Mouse (Mus musculus) kidney, postnatal 0 days (tissue): ENCODE measurements around the gene E330017A01Rik. TPM values are rescaled to one million over a fixed set of nuclear protein-coding genes. Genes with fewer than 3 reads are reported as not detected.

Experiments used
- ATAC-seq: fragments of 200-750 bp; cut with Nextera tagmentation; replicated peaks from 2 replicates; pipeline ENCODE4 v1.8.0; 2017; ENCODE audit warnings: low read depth, moderate number of reproducible peaks, moderate TSS enrichment, moderate library complexity; ENCODE audit not compliant: low FRiP score
- DNase-seq: peaks from one replicate; pipeline ENCODE4 v3.0.0-alpha.2; 2016; ENCODE audit warnings: low spot score
- H3K27ac ChIP-seq: fragments of 300-500 bp; sonication (generic); 2 replicates; pipeline ENCODE4 v1.5.1; 2014; ENCODE audit warnings: mild to moderate bottlenecking
- H3K27me3 ChIP-seq: fragments of 300-500 bp; sonication (generic); 2 replicates; pipeline ENCODE4 v1.6.1; 2014; ENCODE audit warnings: low read length, mixed read lengths; ENCODE audit not compliant: insufficient read depth
- H3K36me3 ChIP-seq: fragments of 300-500 bp; sonication (generic); 2 replicates; pipeline ENCODE4 v1.6.1; 2014; ENCODE audit warnings: low read length, mixed read lengths; ENCODE audit not compliant: insufficient read depth
- H3K4me1 ChIP-seq: fragments of 300-500 bp; sonication (generic); replicated peaks from 2 replicates; pipeline ENCODE4 v1.6.1; 2014; ENCODE audit warnings: antibody characterized with exemption, low read length, mixed read lengths; ENCODE audit not compliant: insufficient read depth
- H3K4me2 ChIP-seq: fragments of 300-500 bp; sonication (generic); 2 replicates; pipeline ENCODE4 v1.6.1; 2014; ENCODE audit warnings: mild to moderate bottlenecking, low read length, moderate library complexity, mixed read lengths
- H3K4me3 ChIP-seq: fragments of 300-500 bp; sonication (generic); replicated peaks from 2 replicates; pipeline ENCODE4 v1.5.1; 2014; ENCODE audit warnings: low read depth, low read length
- H3K9ac ChIP-seq: fragments of 300-500 bp; sonication (generic); 2 replicates; pipeline ENCODE4 v1.6.1; 2014; ENCODE audit warnings: low read depth, low read length
- H3K9me3 ChIP-seq: fragments of 300-500 bp; sonication (generic); replicated peaks from 2 replicates; pipeline ENCODE4 v1.6.1; 2016; ENCODE audit warnings: low read length, inconsistent platforms, mixed read lengths
- CTCF ChIP-seq: IDR thresholded peaks from 2 replicates; pipeline ENCODE4 v1.5.1; 2016; ENCODE audit warnings: antibody characterized with exemption, low read depth, mild to moderate bottlenecking, moderate library complexity
- WGBS: fragments of 180-500 bp; shearing (Covaris S2); extraction: QIAGEN DNeasy Blood & Tissue Kit; methylation state at CpG from one replicate; pipeline ENCODE4 v1.1.7; 2014; 5-methylcytosine and 5-hydroxymethylcytosine counted together
- polyA plus RNA-seq: library from polyadenylated mRNA; unstranded; fragments of >200 nt; fragmentation: Nextera tagmentation; extraction: Ambion mirVana; gene quantifications from 2 replicates; pipeline ENCODE4 v1.2.1, GENCODE M21; 2015

Gene E330017A01Rik
- polyA plus RNA-seq, 1 experiment from 2014 or later: not detected

DNA sequence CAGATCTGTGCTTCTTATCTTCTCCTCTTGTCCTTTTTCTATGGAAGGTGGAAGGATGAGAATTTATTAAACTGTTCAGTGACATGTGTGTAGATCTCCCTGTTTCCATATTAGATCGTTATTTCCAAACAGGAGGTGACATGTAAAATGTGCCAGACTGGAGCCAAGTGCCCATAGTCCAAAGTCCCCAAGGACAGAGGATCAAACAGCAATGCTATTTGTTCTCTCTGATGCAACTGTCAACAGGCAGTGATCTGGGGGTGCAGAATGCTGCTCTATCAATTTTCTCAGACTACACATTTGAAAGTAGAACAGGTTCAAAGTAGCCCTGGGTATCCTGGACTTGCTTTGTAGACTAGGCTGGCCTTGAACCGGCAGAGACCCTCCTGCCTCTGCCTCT, 25.3 kb upstream of the E330017A01Rik start:
- DNase-seq (no peak), ATAC-seq (no peak)
- WGBS: 89% methylated on average over 2 of the region's 2 CpGs

DNA sequence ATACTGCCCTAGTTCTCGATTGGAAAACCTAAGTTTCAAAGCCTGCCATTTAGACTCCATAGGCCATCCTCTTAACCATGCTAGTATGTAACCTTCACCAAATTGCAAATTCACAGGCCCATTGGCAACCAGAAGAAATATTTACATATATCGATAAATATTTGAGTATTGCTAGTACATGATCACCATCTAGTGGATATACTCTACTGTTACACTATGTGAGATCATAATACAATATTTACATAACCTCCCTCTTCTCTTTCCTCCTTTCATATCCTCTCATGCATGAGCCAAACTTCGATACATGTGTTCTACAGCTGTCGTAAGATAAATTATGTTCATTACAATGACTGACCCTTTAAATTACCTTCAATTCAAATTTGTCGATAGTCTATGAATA, 24.5 kb upstream of the E330017A01Rik start:
- peak; percentile 76 for DNase-seq
- no peak for ATAC-seq
- no peak overlapping the region for H3K4me3 ChIP-seq
- no peaks in the 10 kb centered on the region for H3K36me3 ChIP-seq
- WGBS: 53% methylated on average over 5 of the region's 5 CpGs
- no peak overlapping the region for H3K9ac ChIP-seq
- no peak overlapping the region for H3K4me2 ChIP-seq
- no peaks in the 10 kb centered on the region for H3K27me3 ChIP-seq
- no peak overlapping the region for H3K27ac ChIP-seq
- no peaks in the 10 kb centered on the region for H3K9me3 ChIP-seq
- TF ChIP-seq CTCF: peak; percentile 73
- H3K4me1 ChIP-seq: no peaks in the 10 kb centered on the region

More for the DNA sequence above, 25.3 kb upstream of the E330017A01Rik start:
- H3K4me3 ChIP-seq: no peak overlapping the region
- no peak overlapping the region for H3K9ac ChIP-seq
- H3K27ac ChIP-seq: no peak overlapping the region
- H3K36me3 ChIP-seq: no peaks in the 10 kb centered on the region
- H3K4me1 ChIP-seq: no peaks in the 10 kb centered on the region
- no peak overlapping the region for H3K4me2 ChIP-seq
- no peaks in the 10 kb centered on the region for H3K27me3 ChIP-seq
- H3K9me3 ChIP-seq: no peaks in the 10 kb centered on the region
- no peak for TF ChIP-seq CTCF

DNA sequence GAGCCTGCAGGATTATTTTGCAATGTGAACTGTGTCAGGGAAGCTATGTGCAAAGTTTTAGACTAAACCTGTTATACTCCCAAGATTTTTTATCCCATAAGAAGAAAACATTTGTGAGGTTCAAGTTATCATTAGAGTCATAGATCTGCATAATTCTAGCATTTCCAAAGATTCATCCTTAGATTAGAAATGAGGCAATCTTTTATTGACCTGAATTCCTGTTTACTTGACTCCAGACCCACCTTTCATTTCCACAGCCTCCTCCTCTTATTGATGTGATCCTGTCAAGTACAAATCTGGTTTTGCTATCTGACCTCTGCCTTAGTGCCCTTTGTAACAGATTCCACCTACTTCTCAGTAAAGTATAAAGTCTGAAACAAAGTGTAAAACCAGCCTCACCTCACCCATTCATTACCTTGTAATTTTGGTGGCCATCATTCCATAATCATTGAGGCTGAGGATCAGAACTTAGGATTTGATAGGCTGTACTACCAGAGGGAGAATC, 23.8 kb upstream of the E330017A01Rik start:
- Histone ChIP-seq H3K4me3 (no peak overlapping the region), H3K27me3 (no peaks in the 10 kb centered on the region), H3K4me1 (no peaks in the 10 kb centered on the region), H3K9ac (no peak overlapping the region), H3K4me2 (no peak overlapping the region), H3K27ac (no peak overlapping the region), H3K36me3 (no peaks in the 10 kb centered on the region), H3K9me3 (no peaks in the 10 kb centered on the region)
- no peak for TF ChIP-seq CTCF
- no peak for ATAC-seq
- DNase-seq: no peak

DNA sequence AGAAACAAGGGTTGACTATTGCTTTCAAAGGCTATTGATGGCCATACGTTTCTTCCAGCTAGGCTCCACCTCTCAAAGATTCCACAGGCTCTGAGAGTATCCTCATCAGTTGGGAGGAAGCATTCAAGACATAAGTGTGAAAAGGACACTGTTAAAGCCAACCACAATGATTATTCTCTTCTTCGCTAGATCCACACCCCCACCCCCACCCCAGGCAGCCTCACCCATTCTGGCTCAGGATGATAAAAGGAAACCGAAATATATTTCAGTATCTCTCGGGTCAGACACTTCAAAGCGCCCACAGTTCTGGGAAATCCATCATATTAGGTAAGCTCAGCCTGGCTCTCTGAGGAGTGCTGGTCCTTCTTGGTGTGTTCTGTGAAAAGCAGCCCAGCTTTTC, 23.3 kb upstream of the E330017A01Rik start:
- H3K4me3 ChIP-seq: no peak overlapping the region
- no peaks in the 10 kb centered on the region for H3K36me3 ChIP-seq
- no peak overlapping the region for H3K4me2 ChIP-seq
- no peak overlapping the region for H3K9ac ChIP-seq
- no peak for DNase-seq
- no peak for TF ChIP-seq CTCF
- H3K27ac ChIP-seq: no peak overlapping the region
- H3K4me1 ChIP-seq: no peaks in the 10 kb centered on the region
- H3K9me3 ChIP-seq: no peaks in the 10 kb centered on the region
- H3K27me3 ChIP-seq: no peaks in the 10 kb centered on the region
- WGBS: 74% methylated on average over 5 of the region's 5 CpGs
- ATAC-seq: no peak

DNA sequence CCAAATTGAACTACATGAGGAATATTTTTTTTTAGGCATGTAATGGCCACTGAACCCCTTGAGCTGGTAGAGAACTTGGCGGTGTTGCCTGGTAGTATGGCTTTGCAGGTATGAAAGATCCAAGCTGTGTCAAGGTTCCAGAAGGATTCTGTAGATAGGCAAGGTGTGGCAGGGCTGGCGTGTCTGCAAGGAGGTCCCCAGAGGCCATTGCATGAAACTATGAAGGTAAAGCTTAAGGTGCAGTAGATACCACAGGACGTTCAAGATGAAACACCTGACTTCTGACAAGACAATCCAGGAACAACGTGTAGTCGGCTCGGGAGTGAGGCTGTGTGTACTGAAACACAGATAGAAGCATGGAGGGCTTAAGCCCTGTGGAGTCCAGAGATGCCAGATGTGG, 20.1 kb upstream of the E330017A01Rik start:
- Histone ChIP-seq H3K4me3 (no peak overlapping the region), H3K4me2 (no peak overlapping the region), H3K27me3 (no peaks in the 10 kb centered on the region), H3K27ac (no peak overlapping the region), H3K9ac (no peak overlapping the region), H3K36me3 (no peaks in the 10 kb centered on the region), H3K9me3 (no peaks in the 10 kb centered on the region), H3K4me1 (no peaks in the 10 kb centered on the region)
- DNase-seq: no peak
- no peak for TF ChIP-seq CTCF
- no peak for ATAC-seq
- 85% methylated on average over 6 of the region's 6 CpGs for WGBS

DNA sequence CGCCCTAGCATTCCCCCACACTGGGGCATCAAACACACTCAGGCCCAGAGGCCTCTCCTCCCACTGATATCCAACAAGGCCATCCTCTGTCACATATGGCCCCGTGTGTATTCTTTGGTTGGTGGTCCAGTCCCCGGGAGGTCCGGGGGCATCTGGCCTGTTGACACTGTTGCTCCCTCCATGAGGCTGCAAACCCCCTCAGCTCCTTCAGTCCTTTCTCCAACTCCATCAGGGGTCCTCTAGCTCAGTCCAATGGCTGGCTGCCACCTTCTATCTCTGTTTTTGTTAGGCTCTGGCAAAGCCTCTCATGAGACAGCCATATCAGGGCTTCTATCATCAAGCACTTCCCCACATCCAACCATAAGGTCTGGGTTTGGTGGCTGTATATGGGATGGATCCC, 18.0 kb upstream of the E330017A01Rik start:
- no peak overlapping the region for H3K27ac ChIP-seq
- H3K9ac ChIP-seq: no peak overlapping the region
- H3K4me2 ChIP-seq: no peak overlapping the region
- 86% methylated on average over 4 of the region's 4 CpGs for WGBS
- no peaks in the 10 kb centered on the region for H3K36me3 ChIP-seq
- no peak for TF ChIP-seq CTCF
- DNase-seq: no peak
- no peak for ATAC-seq
- H3K9me3 ChIP-seq: no peaks in the 10 kb centered on the region
- H3K4me3 ChIP-seq: no peak overlapping the region
- no peaks in the 10 kb centered on the region for H3K27me3 ChIP-seq
- H3K4me1 ChIP-seq: no peaks in the 10 kb centered on the region

DNA sequence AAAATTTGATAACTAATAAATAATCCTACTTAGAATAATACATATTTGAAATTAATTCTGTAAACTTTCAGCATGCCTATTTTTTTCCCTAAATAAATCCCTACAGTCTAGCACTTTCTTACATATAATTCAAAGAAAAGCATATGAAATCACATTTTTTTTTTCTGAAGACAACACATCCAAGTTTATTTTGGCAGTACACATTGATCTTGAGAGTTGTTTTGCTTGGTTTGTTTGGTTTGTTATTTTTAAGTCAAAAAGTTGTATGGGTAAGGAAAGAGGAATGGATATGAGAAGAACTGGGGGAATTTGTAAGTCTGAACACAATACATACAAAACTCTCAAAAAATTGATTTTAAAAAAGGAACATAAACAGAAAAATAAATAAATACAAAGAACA, 17.2 kb upstream of the E330017A01Rik start:
- H3K27ac ChIP-seq: no peak overlapping the region
- H3K4me3 ChIP-seq: no peak overlapping the region
- no peaks in the 10 kb centered on the region for H3K4me1 ChIP-seq
- no peak for DNase-seq
- no peak for TF ChIP-seq CTCF
- no peaks in the 10 kb centered on the region for H3K27me3 ChIP-seq
- no peak overlapping the region for H3K9ac ChIP-seq
- no peak overlapping the region for H3K4me2 ChIP-seq
- H3K36me3 ChIP-seq: no peaks in the 10 kb centered on the region
- H3K9me3 ChIP-seq: no peaks in the 10 kb centered on the region
- no peak for ATAC-seq
